Mouse (Mus musculus) kidney, adult 2 months (tissue): ENCODE measurements around the gene Lrrc4.

ENCODE experiments used
- CTCF ChIP-seq: fragments of 200-500 bp; conservative IDR thresholded peaks from 2 replicates; pipeline ENCODE4 v1.5.1; 2011; ENCODE audit warnings: low read depth, mild to moderate bottlenecking, control low read depth, low read length, moderate library complexity, mixed read lengths; ENCODE audit not compliant: insufficient read depth, insufficient read length
- POLR2A ChIP-seq: fragments of 200-500 bp; IDR thresholded peaks from one replicate; pipeline ENCODE4 v1.6.1; 2011; ENCODE audit warnings: low read depth, low read length, control low read depth

DNA sequence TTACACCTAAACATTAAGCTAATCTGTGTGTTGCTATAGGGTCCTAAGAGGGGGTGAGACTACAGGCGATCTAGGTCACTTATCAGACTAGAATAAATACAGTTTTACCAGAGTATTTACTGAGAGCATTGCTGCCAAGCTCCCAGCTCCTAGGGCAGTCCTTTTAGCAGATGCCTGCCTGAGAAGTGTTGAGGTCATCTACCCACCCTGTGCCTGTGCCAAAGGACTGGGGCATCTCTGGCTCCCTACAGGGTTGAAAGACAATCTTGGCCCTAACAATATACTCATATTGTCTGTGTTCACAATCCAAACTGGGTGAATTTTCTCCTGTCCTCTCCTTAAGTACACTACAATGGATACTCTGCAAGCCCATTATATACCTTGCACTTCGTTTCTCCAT lies 16.7 kb downstream of the Lrrc4 start:
- no peak for TF ChIP-seq POLR2A
- TF ChIP-seq CTCF: no peak
